Mouse (Mus musculus): ENCODE measurements around the gene Ddx4. TPM values are rescaled to one million over a fixed set of nuclear protein-coding genes. Genes with fewer than 3 reads are reported as not detected.
A peak's percentile ranks its signal among the peaks of the same experiment; 100 is the strongest.
"Not testable (repeated sequence)": the region's sequence is repeated elsewhere in the genome, so short reads cannot be mapped to it uniquely, and the experiment has no call there.

Gene Ddx4
- total RNA-seq, 1 experiment from 2014 or later = 0.23 TPM

DNA sequence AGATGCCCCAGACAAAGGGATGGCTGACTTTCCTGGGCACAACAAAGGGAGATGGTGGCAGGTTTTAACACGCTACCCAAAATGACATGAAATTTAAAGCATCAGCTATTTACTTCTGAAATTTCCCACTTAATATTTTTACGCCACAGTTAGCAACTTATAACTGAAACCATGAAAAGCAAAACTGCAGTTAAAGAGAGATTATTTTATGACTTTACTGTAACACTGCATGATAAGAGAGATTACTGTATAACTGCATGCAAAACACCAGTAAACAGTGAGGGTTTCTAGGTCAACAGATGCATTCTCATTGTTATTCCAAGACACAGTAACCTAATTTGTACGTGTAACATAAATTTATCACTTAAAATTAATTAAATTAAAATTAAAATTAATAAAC is 7.3 kb downstream of the Ddx4 start:
- no peak for ATAC-seq (ENCODE audit: extremely low read depth, insufficient number of reproducible peaks, low FRiP score, poor library complexity, severe bottlenecking)

- no peak for ATAC-seq (ENCODE audit: extremely low read depth, insufficient number of reproducible peaks, low FRiP score, poor library complexity, severe bottlenecking)
Observed at GRCm38 (mm10) chr13:112642897-112643296, 9.4 kb downstream of the Ddx4 start.

DNA sequence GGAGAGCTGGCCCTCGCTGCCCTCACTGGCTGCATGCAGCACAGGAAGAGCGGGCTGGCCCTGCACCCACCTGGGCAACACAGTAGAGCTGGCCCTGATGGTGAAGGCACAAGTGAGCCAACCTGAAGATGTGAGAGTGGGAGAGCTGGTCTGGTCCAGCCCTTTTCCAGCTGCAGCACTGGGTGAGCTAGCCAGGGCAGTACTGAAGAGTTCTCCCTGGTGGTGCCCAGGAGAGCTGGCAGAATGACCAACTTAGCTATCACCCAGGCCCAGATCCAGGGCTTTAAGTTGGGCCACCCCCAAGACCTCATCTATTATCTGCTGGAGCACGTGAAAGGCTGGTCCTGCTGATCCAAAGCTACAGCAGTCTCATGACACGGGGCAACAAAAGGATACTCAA is 13.2 kb downstream of the Ddx4 start:
- ATAC-seq (ENCODE audit: extremely low read depth, insufficient number of reproducible peaks, low FRiP score, poor library complexity, severe bottlenecking) = no peak

GRCm38 (mm10) chr13:112636498-112636897 is 15.8 kb downstream of the Ddx4 start:
- no peak for ATAC-seq (ENCODE audit: extremely low read depth, insufficient number of reproducible peaks, low FRiP score, poor library complexity, severe bottlenecking)

- no peak for ATAC-seq (ENCODE audit: extremely low read depth, insufficient number of reproducible peaks, low FRiP score, poor library complexity, severe bottlenecking)
Observed at GRCm38 (mm10) chr13:112635174-112635837, 17.0 kb downstream of the Ddx4 start.

DNA sequence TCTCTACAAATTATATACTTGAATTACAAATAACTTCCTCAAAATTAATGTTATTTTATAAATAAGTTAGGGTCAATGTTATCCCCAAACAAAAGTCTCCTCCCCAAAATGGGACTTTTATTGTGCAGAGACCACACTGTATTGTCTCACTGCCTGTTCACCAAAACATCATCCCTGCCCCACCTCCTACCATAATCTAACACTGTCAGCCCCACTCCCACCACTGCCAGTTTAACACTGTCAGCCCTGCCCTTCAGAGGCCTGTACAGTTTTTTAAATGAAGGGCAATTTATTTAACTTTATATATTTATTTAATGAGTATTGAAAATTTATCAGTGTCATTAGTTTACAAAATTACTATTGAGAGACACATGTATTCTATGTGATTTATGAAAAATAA is 26.7 kb downstream of the Ddx4 start:
- no peak for ATAC-seq (ENCODE audit: extremely low read depth, insufficient number of reproducible peaks, low FRiP score, poor library complexity, severe bottlenecking)

GRCm38 (mm10) chr13:112624622-112625021 is 27.7 kb downstream of the Ddx4 start:
- 0 out of 2 replicates have a peak, but pooled peaks have one; percentile 36 for ATAC-seq (ENCODE audit: extremely low read depth, insufficient number of reproducible peaks, low FRiP score, poor library complexity, severe bottlenecking)

DNA sequence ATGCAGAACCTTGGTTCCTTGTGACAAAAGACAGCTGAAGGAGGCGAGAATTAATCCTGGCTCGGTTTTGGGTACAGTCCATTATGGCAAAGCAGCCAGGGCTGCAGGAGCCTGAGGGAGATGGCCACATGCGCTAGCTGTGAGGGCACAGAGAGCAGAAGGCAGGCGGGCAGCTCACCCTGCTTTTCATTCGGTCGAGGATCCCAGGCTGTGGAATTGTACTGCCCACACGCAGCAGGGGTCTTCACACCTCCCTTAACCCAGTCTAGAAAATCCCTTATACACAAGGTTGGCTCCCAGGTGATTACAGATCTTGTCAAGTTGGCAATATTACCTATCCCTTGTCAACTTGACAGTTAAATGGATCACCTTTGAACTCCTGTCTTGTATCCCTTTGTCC is 28.6 kb downstream of the Ddx4 start:
- no peak for ATAC-seq (ENCODE audit: extremely low read depth, insufficient number of reproducible peaks, low FRiP score, poor library complexity, severe bottlenecking)

DNA sequence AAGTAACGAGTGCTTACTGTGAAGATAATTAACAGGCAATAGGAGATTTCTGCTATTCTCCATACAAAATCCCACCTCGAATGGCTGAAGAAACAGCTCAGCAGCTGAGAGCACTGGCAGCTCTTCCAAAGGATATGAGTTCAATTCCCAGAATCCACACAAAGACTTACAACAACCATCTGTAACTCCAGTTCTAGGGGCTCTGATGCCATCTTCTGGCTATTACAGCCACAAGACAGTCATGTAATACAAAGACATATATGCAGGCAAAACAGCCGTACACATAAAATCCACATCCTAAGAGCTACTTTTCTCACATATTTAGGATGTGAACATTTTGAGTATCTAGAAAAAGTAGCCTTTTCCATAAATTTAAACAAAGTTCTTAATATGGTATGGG is 30.7 kb downstream of the Ddx4 start:
- no peak for ATAC-seq (ENCODE audit: extremely low read depth, insufficient number of reproducible peaks, low FRiP score, poor library complexity, severe bottlenecking)

DNA sequence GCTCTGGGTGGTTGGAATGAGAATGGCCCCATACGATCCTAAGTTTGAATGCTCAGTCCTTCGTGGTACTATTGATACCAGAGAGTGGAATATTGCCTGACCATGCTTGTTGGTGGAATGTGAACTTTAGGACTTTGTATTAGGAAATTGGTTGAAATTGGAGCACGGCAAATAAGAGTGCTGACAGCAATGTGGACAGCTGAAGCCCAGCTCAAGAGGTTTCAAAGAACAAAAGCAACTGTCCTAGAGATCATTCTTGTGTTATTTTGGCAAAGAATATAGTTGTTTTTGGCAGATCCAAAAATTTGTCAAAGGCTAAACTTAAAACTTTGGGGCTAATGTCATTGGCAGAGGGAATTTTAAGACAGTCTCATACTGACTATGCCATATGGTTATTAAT is 43.7 kb downstream of the Ddx4 start:
- ATAC-seq (ENCODE audit: extremely low read depth, insufficient number of reproducible peaks, low FRiP score, poor library complexity, severe bottlenecking) = no peak

GRCm38 (mm10) chr13:112604411-112604810 is 47.9 kb downstream of the Ddx4 start:
- ATAC-seq (ENCODE audit: extremely low read depth, insufficient number of reproducible peaks, low FRiP score, poor library complexity, severe bottlenecking) = no peak

DNA sequence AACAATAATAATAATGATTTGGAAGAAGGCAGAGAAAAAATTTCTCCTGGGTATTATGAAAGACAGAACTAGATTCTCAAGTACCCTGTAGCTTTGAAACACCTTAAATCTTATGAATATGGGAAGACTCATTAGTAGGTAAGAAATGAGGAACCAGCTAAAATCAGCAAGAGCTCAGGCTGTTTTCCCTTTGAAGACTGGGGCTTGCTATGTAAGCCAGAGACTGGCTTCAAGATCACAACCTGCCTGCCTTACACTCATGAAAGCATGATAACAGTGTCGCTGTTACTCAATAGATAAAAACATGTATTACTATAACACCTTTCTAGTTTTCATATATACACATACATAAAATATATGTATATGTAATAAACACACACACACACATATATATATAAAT is 48.4 kb downstream of the Ddx4 start:
- ATAC-seq (ENCODE audit: extremely low read depth, insufficient number of reproducible peaks, low FRiP score, poor library complexity, severe bottlenecking) = no peak

- ATAC-seq (ENCODE audit: extremely low read depth, insufficient number of reproducible peaks, low FRiP score, poor library complexity, severe bottlenecking) = no peak
Observed at GRCm38 (mm10) chr13:112602607-112603006, 49.7 kb downstream of the Ddx4 start.

GRCm38 (mm10) chr13:112594260-112594659 is 58.0 kb downstream of the Ddx4 start, which contains the start of gene Il31ra:
Gene Il31ra (minus strand): TSS chr13:112594360.
- not testable (repeated sequence) for ATAC-seq (ENCODE audit: extremely low read depth, insufficient number of reproducible peaks, low FRiP score, poor library complexity, severe bottlenecking)

- no peak for ATAC-seq (ENCODE audit: extremely low read depth, insufficient number of reproducible peaks, low FRiP score, poor library complexity, severe bottlenecking)
Observed at GRCm38 (mm10) chr13:112590254-112590653, 62.0 kb downstream of the Ddx4 start.

- ATAC-seq (ENCODE audit: extremely low read depth, insufficient number of reproducible peaks, low FRiP score, poor library complexity, severe bottlenecking) = no peak
Observed at GRCm38 (mm10) chr13:112589625-112590024, 62.6 kb downstream of the Ddx4 start.

- no peak for ATAC-seq (ENCODE audit: extremely low read depth, insufficient number of reproducible peaks, low FRiP score, poor library complexity, severe bottlenecking)
Observed at GRCm38 (mm10) chr13:112584556-112585237, 67.6 kb downstream of the Ddx4 start.

GRCm38 (mm10) chr13:112582291-112582690 is 70.0 kb downstream of the Ddx4 start:
- ATAC-seq (ENCODE audit: extremely low read depth, insufficient number of reproducible peaks, low FRiP score, poor library complexity, severe bottlenecking) = no peak

- ATAC-seq (ENCODE audit: extremely low read depth, insufficient number of reproducible peaks, low FRiP score, poor library complexity, severe bottlenecking) = no peak
Observed at GRCm38 (mm10) chr13:112581796-112582195, 70.5 kb downstream of the Ddx4 start.

- ATAC-seq (ENCODE audit: extremely low read depth, insufficient number of reproducible peaks, low FRiP score, poor library complexity, severe bottlenecking) = no peak
Observed at GRCm38 (mm10) chr13:112580590-112581320, 71.5 kb downstream of the Ddx4 start.

Measured in neutrophil, adult 5-6 weeks (primary cell).